Mouse (Mus musculus) c-Kit-positive CD71-positive TER-119-positive erythroid progenitor cells, embryonic 14.5 days (primary cell): Measurements from ENCODE around the gene Pi16.
"Not testable (repeated sequence)": the region's sequence is repeated elsewhere in the genome, so short reads cannot be mapped to it uniquely, and the experiment has no call there.

Source experiments
- DNase-seq: peaks from one replicate; pipeline ENCODE4 v3.0.0-alpha.2; 2013; ENCODE audit warnings: low spot score

Gene Pi16

DNA sequence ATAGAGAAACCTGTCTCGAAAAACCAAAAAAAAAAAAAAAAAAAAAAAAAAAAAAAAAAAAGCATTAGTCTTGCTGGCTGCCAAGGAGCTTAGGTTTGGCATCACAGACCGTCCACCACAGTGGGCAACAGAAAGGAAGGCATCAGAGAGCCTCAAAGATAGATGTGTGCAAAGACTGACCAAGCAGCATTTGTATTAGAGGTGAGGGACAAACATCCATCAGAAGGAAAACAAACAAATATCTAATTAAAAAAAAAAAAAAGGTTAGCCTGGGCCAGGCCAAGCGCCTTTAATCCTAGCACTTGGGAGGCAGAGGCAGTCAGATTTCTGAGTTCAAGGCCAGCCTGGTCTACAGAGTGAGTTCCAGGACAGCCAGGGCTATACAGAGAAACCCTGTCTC lies at the start of gene Pi16:
TSS of gene Pi16 (plus strand) at position 301 of the 400 bp plus-strand sequence.
- DNase-seq = not testable (repeated sequence)

DNA sequence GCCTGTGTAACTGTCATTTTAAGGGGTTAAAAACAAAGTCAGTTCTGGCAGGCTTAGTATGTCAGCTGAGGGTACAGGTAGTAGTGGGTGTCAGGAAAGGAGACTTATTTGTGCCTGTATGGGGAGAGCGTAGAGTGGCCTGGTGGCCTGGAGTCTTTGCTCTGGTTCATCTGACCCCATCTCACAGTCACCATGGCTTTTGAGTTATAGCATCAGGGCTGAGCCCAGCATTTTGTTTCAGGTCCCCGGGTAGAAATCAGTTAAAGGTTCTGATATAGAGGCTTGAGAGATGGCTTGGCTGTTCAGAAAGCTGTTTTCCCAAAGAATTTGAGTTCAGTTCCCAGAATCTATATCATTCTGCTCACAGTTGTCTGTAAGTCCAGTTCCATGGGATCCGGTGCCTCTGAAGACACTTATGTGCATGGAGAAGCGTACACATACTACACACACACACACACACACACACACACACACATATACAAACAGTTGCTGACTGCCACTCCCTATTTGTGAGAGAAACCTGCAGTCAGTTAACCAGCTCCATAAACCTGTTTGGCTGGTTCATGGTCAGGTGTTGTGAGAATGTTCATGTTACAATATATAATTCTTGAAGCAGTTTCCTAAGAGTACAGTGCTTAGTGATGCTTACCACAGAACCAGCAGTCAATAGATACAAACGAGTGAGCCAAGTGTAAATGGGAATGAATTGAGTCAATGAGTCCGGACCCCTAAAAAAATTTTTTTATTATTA lies 49.4 kb upstream of the Pi16 start:
- DNase-seq = no peak

DNA sequence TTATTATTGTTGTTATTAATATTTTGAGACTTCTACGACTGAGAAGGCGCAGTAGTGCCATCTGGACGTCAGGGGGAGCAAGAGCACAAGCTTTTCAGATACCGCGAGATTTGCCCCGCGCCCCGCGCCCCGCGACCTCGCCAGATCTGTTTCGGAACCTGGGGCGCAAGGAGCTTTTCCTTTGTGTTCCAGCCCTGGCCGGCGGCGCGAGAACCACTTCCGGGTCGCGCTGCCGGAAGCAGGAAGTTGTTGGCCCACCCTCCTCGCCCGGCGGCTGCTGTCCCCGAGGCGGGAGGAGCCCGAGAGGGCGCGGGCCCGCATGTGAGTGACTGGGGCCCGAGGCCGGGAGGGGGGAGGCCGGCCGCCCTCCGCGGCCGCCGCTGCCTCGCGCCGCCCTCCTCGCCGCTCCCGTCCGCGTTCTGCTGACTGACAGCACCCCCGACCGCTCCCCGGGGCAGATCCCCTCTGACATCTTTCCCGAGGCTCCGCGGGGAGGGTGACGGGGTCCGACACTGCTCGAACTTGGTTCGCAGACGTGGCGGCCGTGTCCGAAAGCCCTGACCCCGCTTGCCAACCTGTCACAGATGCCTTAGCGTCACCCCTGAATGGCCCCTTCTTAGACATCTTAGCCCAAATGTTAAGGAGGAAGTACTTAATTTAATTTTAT lies 48.7 kb upstream of the Pi16 start, which contains the start of gene BC004004:
TSS of gene BC004004 (plus strand) at position 107 of the 667 bp plus-strand sequence.
- peak; percentile 94 for DNase-seq

- peak; percentile 36 for DNase-seq
Observed at GRCm38 (mm10) chr17:29269349-29269706, 48.2 kb upstream of the Pi16 start.

DNA sequence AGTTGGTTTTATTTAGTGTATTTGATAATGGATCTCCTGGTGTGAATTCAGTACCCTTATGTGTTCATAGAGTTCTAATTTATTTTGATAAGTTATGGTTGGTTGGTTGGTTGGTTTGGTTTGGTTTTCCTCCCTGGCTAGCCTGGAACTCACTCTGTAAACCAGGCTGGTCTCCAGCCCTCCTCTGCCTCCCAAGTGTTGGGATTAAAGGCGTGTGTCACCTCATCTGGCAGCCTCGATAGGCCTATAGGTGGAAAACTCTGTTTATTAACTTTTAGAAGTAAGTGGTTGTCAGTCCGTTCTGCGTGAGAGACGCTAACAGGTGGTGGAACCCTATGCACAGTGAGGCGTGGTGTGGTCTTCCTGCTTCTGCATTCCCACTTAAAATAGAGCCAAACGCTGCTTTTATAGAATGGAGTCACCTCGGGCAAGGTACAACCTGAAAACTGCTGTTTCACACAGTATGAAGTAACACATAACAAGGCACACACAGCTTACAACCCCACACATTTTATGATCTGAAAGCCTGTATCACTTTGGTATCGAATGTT lies 47.3 kb upstream of the Pi16 start:
- DNase-seq = no peak

- no peak for DNase-seq
Observed at GRCm38 (mm10) chr17:29273156-29273555, 44.3 kb upstream of the Pi16 start.

GRCm38 (mm10) chr17:29273889-29274288 lies 43.6 kb upstream of the Pi16 start:
- DNase-seq = no peak

DNA sequence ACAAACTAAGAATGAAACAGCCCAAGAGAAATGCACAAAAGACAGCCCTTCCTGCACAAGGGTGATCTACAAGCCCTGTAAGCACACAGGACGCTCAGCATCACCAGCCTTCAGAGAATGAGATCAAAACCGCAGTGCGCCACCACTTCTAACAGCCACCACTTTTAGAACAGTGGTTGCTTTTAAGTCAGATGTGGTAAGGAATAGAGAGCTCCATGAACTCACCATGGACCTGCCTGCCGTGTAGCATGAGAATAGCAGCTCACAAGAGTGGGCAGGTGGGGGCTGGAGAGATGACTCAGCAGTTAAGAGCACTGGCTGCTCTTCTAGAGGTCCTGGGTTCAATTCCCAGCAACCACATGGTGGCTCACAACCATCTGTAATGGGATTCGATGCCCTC lies 37.1 kb upstream of the Pi16 start:
- DNase-seq = no peak

- no peak for DNase-seq
Observed at GRCm38 (mm10) chr17:29281541-29281940, 35.9 kb upstream of the Pi16 start.

DNA sequence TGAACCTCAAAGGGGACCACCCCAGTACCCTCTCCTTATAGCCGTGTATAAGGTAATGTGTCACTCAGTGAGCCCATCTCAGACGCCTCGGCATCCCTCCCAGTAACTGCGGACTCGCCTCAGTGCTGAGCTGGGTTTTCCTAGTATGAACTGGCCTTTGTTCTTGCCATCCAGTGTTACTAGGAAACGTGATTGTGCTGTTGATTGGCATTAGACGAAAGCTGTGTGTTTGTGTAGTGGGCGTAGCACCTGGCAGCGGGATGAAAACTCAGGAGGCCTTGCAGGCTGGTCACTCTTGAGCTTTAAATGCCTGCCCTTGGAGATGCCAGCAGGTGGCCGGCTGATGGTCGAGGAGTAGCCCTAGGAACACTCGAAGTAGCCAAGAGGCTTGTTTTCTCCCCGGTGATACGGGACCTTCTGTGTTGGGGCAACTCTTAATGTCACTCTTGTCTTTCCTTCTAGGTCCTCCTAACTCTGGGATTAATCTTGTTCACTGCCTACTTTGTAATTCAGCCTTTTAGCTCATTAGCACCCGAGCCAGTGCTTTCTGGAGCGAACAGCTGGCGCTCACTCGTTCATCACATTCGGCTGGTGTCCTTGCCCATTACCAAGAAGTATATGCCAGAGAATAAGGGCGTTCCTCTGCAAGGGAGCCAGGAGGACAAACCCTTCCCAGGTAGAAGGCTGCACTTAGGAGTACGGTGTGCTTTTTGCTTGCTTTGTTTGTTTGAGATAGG lies 35.1 kb upstream of the Pi16 start:
- DNase-seq = no peak

DNA sequence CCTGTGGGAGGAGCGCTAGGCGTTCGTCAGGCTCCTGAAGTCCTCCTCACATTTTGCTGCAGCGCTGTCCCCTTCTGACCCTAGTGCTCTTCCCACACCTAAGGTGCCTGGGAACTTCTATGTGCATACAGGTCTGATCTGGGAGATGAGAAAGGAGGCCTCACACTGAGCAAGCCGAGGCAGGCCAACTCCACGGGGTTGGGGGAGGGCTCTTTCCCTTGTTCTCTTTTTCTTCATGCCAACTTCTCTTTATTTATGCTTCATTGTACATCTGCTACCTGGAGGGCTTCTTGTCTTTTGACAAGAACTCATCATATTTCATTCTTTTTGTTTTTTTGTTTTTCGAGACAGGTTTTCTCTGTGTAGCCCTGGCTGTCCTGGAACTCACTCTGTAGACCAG lies 25.7 kb upstream of the Pi16 start:
- no peak for DNase-seq

DNA sequence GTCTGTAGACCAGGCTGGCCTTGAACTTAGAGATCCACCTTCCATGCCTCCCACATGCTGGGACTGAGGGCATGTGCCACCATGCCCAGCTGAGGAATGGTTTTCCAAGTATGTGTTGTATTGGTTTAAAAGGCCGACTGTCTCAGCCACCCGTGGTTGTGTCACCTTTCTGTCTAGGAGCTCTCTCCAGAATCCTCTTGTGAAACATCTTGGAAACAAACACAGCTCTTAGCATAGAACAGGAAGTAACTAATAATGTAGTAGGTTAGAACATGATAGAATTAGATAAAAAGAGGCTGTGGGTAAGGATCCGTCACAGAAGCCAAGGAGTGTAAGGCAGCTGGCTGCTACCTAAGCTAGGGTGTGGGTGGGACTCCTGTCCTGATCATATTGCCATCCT lies 24.5 kb upstream of the Pi16 start:
- no peak for DNase-seq

DNA sequence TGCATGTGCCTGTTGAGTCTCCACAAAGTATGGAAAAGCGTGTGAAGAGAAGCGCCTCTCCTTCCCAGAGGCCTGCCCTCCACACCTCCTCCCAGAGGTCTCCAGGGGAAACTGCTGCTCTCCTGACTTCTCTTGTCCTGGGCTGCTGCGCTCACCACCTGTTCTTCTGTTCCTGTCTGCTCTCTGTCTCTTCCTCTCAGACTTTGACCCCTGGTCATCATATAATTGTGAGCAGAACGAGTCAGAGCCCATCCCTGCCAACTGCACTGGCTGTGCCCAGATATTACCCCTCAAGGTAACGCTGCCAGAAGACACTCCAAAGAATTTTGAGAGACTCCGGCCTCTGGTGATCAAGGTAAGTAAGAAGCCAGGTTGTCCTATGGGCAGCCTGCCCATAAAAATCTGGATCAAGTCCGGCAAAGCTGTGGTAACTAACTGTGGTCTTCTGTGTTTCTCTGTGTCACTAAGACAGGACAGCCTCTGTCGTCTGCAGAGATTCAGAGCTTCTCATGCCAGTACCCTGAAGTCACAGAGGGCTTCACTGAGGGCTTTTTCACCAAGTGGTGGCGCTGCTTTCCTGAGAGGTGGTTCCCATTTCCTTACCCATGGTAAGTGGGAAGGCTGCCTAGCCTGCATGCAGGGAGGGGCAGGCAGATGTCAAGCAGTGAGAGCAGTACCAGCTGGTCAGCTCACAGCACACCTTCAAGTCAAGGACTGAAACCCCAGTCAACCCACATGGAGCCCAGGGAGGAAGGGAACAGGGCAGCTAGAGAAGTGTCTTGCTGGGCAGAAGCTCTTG lies 23.5 kb upstream of the Pi16 start:
- no peak for DNase-seq

- DNase-seq = no peak
Observed at GRCm38 (mm10) chr17:29295835-29296234, 21.6 kb upstream of the Pi16 start.

DNA sequence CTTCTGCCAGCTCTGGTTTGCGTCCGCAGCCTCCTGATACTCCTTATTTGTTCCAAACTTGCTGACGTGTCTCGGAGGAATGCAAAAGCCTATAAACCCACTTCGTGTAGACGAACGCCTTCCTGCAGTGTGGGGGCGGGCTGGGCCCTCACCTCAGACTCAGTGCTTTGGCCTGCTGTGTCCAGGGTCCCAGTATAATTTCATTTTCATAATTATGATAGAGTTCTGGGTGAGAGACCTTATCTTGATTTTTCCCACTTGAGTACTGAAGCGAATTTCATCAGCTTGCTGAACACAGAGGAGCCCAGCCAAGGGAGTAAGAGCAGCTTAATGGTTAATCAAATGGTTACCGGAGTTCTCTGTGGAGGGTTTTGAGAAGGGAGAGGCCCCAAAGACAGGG lies 20.2 kb upstream of the Pi16 start:
- DNase-seq = no peak

GRCm38 (mm10) chr17:29297813-29298212 lies 19.7 kb upstream of the Pi16 start:
- DNase-seq = no peak

DNA sequence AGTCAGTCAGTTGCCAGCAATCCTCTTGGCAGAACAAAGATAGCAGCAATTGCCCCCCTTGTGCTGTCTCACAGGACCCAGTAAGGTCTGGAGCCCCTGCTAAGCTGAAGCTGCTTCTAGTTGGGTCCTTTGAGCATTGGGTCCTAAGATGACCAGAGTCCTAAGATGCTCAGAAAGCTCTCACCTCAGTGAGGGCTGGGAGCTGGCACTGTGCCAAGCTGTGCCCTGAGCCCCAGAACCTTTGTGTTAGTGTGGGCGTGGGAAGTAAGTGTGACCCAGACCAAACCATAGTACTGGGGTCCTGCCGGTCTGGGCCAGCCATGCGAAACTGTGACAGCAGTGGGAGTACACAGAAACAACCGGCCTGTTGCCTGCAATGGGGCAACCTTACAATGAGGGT lies 18.2 kb upstream of the Pi16 start:
- no peak for DNase-seq

- no peak for DNase-seq
Observed at GRCm38 (mm10) chr17:29300926-29301325, 16.6 kb upstream of the Pi16 start.

DNA sequence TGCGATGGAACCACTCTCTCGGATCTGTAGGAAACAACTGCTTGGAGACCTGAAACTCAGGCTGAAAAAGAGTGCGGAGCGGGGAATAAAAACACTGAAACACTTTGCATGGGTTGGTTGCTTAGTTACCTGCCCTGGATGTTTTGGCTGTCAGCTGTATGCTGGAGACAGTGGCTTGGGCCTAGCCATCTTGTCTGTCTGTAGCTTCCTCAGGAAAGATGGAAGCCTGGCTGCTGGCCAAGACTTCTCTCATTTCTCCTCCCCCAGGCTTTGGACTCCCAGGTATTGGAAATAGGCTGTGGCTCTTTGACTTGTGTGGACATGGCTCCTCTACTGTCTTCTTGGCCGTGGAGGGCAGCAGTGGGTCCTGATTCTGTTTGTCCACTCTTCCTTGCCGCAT lies 16.1 kb upstream of the Pi16 start:
- DNase-seq = no peak

DNA sequence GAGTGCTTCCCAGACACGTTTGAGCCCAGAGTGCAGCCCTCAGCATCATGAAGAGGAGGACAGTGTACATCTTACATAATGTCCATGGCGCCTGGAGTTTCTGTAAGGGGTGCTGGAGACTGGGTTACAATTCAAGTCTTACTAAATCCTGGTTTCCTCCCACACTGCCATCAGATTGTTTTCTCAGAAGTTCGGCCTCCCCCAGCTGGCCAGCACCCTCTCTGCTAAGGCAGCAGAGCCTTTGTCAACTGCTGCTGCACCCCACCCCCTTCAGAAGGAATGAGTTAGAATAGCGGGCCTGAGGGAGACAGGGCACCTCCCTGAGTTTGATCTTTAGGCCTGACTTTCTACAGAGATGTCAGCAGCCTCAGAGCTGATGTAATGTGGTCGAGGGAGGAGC lies 15.3 kb upstream of the Pi16 start:
- no peak for DNase-seq

- DNase-seq = no peak
Observed at GRCm38 (mm10) chr17:29303087-29303486, 14.4 kb upstream of the Pi16 start.

DNA sequence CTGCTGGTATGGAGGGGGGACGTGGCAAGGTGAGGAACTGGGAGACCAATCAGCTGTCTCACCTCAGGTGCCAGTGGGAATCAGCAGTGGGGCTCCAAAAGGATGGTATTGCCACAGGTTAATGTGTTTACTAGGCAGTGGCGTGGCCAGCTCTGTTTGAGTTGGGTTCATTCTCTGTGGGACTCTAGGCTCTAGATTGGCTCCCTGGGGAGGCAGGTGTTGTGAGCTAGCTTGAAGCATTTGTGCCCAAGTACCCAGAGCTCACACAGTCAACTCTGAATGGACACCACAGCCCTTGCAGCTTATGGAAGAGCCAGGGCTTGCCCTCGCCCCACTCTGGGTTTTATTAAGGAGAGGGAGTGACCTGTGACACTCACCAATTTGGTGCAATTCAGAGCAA lies 13.6 kb upstream of the Pi16 start:
- DNase-seq = no peak
